Mouse (Mus musculus): ENCODE measurements at regions not wholly inside any gene's neighbourhood (a gene's known extent, or its start where the extent isn't known, plus 50 kb on each side); places are given as distances from the start of the nearest gene placed in this dataset.

GRCm38 (mm10) chr14:67536787-67537659, 1528.0 kb upstream of the Gulo start:
- no peak for TF ChIP-seq POLR2A (IDR thresholded peaks at IDR 0.05; ENCODE audit: extremely low read depth, insufficient read depth, low read length)
- TF ChIP-seq CTCF (IDR thresholded peaks at IDR 0.05; ENCODE audit: extremely low read depth, insufficient read depth, low read length): no peak

Data from cortical plate, adult 2 months (tissue).